Comparison of ENCODE assay signal across 28 mouse cellular contexts in genomic region chr6:108404736-108405135, GRCm38 (mm10).
DNase-seq lines count a peak whose midpoint lies in the region; ATAC-seq and TF ChIP-seq lines count a peak whose summit lies in the region.
"Had no signal": no experiment of that assay in that cellular context is flagged by ENCODE, and none has a peak within 500 bp of the region (broad histone marks: within the 10 kb centered on the region; RNA-seq: fewer than 3 reads in every experiment).

No protein-coding gene starts in this region.

- H3K27me3 ChIP-seq in kidney, adult 2 months (replicated peaks; ENCODE audit: control insufficient read depth, insufficient read depth, low read length), result no peaks in the 10 kb centered on the region
- H3K27me3 ChIP-seq in lung, postnatal 0 days (replicated peaks; ENCODE audit: insufficient read depth, low read length), result no peaks in the 10 kb centered on the region
- no peaks in the 10 kb centered on the region for H3K27me3 ChIP-seq in midbrain, embryonic 10.5 days (ENCODE audit: low read depth, poor library complexity, severe bottlenecking)
- H3K27me3 ChIP-seq: CH12.LX; forebrain, embryonic 13.5 days; heart, embryonic 12.5 days; heart, embryonic 15.5 days had no signal

- H3K4me3 ChIP-seq in kidney, adult 2 months (ENCODE audit: insufficient read depth, low read depth, low read length), result no peak overlapping the region
- H3K4me3 ChIP-seq in lung, postnatal 0 days (ENCODE audit: low read depth, low read length), result no peak overlapping the region
- no peak overlapping the region for H3K4me3 ChIP-seq in lung, adult 2 months (replicated peaks; ENCODE audit: extremely low read depth, low read depth, low read length)
- no peak overlapping the region for H3K4me3 ChIP-seq in midbrain, embryonic 10.5 days
- H3K4me3 ChIP-seq: forebrain, embryonic 10.5 days; forebrain, embryonic 13.5 days; gastrocnemius, adult 2 months; heart, embryonic 12.5 days; heart, embryonic 15.5 days had no signal

- WGBS in kidney, adult 2 months, result 76% methylated on average over 8 of the region's 8 CpGs
- WGBS in lung, postnatal 0 days, result 74% methylated on average over 8 of the region's 8 CpGs
- WGBS in lung, adult 2 months, result 68% methylated on average over 8 of the region's 8 CpGs
- WGBS in midbrain, embryonic 10.5 days, result 92% methylated on average over 8 of the region's 8 CpGs

- no peak for ATAC-seq in lung, postnatal 0 days
- ATAC-seq in megakaryocyte, adult 5-6 weeks (ENCODE audit: poor library complexity, severe bottlenecking), result peak; percentile 49
- ATAC-seq: forebrain, embryonic 13.5 days; forebrain, embryonic 16.5 days; hindbrain, postnatal 0 days had no signal

- no peak for TF ChIP-seq POLR2A in kidney, adult 2 months (IDR thresholded peaks at IDR 0.05; ENCODE audit: low read depth, low read length)
- TF ChIP-seq POLR2A in lung, adult 2 months (IDR thresholded peaks at IDR 0.05; ENCODE audit: borderline replicate concordance, extremely low read depth, low read depth, low read length), result no peak

- H3K9me3 ChIP-seq in lung, postnatal 0 days (ENCODE audit: low read length), result no peaks in the 10 kb centered on the region
- no peaks in the 10 kb centered on the region for H3K9me3 ChIP-seq in midbrain, embryonic 10.5 days (replicated peaks)
- H3K9me3 ChIP-seq: forebrain, embryonic 10.5 days; forebrain, embryonic 13.5 days; G1E; heart, embryonic 12.5 days; heart, embryonic 15.5 days had no signal

- no peak overlapping the region for H3K4me2 ChIP-seq in lung, postnatal 0 days (replicated peaks; ENCODE audit: low read depth, low read length)
- H3K4me2 ChIP-seq: forebrain, embryonic 13.5 days; heart, embryonic 12.5 days; heart, embryonic 15.5 days; hindbrain, embryonic 14.5 days had no signal

- no peak overlapping the region for H3K9ac ChIP-seq in lung, postnatal 0 days (replicated peaks; ENCODE audit: low read depth)
- H3K9ac ChIP-seq: forebrain, embryonic 13.5 days; heart, embryonic 12.5 days; heart, embryonic 15.5 days; hindbrain, embryonic 14.5 days had no signal

- H3K36me3 ChIP-seq in kidney, adult 2 months (ENCODE audit: control insufficient read depth, insufficient read depth, low read length), result peaks cover 28% of the 10 kb centered on the region
- H3K36me3 ChIP-seq in lung, postnatal 0 days (ENCODE audit: insufficient read depth, low read length), result no peaks in the 10 kb centered on the region
- peaks cover 41% of the 10 kb centered on the region; the same call in 1 of the 2 replicates for H3K36me3 ChIP-seq in midbrain, embryonic 10.5 days

- DNase-seq in kidney, adult 2 months, result peak; percentile 23
- DNase-seq in kidney, adult 18-20 months, result no peak
- peak; percentile 25 for DNase-seq in lung, postnatal 0 days (ENCODE audit: low spot score)
- no peak for DNase-seq in lung, adult 2 months
- DNase-seq in NIH3T3 (ENCODE audit: low read depth), result peak; percentile 20
- DNase-seq in midbrain, embryonic 10.5 days (ENCODE audit: low spot score), result no peak
- DNase-seq: adrenal gland, adult 8-10 months; adrenal gland, postnatal 25 days; B cell, adult 2 months; cerebellum, adult 11-12 months; cerebellum, adult 8-10 months; cerebellum, postnatal 10 days; cerebellum, postnatal 36 days; gastrocnemius, adult 2 months; gastrocnemius, postnatal 14 days; heart, adult 18-20 months; heart, postnatal 10 days; heart, postnatal 4 days had no signal

- no peak for TF ChIP-seq EP300 in lung, postnatal 0 days (IDR thresholded peaks at IDR 0.05)

- TF ChIP-seq CTCF in kidney, adult 2 months (conservative IDR thresholded peaks at IDR 0.05; ENCODE audit: insufficient read depth, insufficient read length, low read depth, low read length), result no peak
- no peak for TF ChIP-seq CTCF in lung, postnatal 0 days (IDR thresholded peaks at IDR 0.05)
- TF ChIP-seq CTCF in lung, adult 2 months (IDR thresholded peaks at IDR 0.05; ENCODE audit: insufficient read depth, low read length), result no peak

- H3K27ac ChIP-seq in kidney, adult 2 months (ENCODE audit: insufficient read depth, low read depth, low read length), result no peak overlapping the region
- H3K27ac ChIP-seq in lung, postnatal 0 days (ENCODE audit: low read length), result no peak overlapping the region
- no peak overlapping the region for H3K27ac ChIP-seq in midbrain, embryonic 10.5 days (replicated peaks)
- H3K27ac ChIP-seq: forebrain, embryonic 10.5 days; forebrain, embryonic 13.5 days; gastrocnemius, adult 2 months; heart, embryonic 15.5 days; hindbrain, embryonic 14.5 days; hindbrain, postnatal 0 days had no signal

- H3K4me1 ChIP-seq in kidney, adult 2 months (ENCODE audit: control insufficient read depth, insufficient read depth, low read length), result no peaks in the 10 kb centered on the region
- H3K4me1 ChIP-seq in lung, postnatal 0 days (ENCODE audit: insufficient read depth, low read depth, low read length), result no peaks in the 10 kb centered on the region
- no peaks in the 10 kb centered on the region for H3K4me1 ChIP-seq in lung, adult 2 months (ENCODE audit: control insufficient read depth, insufficient read depth, low read length)
- H3K4me1 ChIP-seq in midbrain, embryonic 10.5 days, result no peaks in the 10 kb centered on the region
- H3K4me1 ChIP-seq: forebrain, embryonic 10.5 days; forebrain, embryonic 13.5 days had no signal

Comparison
In these comparisons a context has a peak if more than half of its experiments do, and no peak if none do; other contexts are left out.
1. DNase-seq: peak in kidney, adult 2 months (single experiment), lung, postnatal 0 days (single experiment) and NIH3T3 (single experiment); none in kidney, adult 18-20 months (single experiment), lung, adult 2 months (single experiment) and midbrain, embryonic 10.5 days (single experiment).